Comparison of ENCODE assay signal across 19 mouse cellular contexts in the genomic region with DNA sequence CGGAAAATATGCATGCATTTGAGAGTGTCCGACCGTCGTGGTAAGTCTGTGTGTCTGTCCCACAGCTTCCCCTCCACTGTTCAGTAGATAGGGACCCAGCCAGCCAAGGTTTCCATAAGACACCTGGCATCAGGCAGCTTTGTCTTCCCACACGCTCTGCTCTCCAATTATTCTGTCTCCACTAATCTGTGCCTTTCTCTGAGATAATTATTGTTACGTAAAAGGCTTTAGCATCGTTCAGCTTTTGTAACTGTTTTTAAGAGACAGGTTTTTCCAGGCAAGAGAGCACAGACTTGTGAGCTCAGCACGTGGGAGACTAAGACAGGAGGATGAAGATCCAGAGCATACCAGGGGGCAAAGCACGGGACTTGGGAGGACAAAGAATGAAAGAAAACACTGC. TPM values are rescaled to one million over a fixed set of nuclear protein-coding genes. Genes with fewer than 3 reads are reported as not detected.
"Had no signal": no experiment of that assay in that cellular context is flagged by ENCODE, and none has a peak within 500 bp of the region (broad histone marks: within the 10 kb centered on the region; RNA-seq: fewer than 3 reads in every experiment).

No protein-coding gene starts in this region.

- H3K9ac ChIP-seq: limb, embryonic 12.5 days; liver, embryonic 13.5 days; liver, postnatal 0 days; lung, embryonic 15.5 days; midbrain, embryonic 12.5 days; neural tube, embryonic 13.5 days had no signal

- H3K27ac ChIP-seq: left cerebral cortex, adult 2 months; limb, embryonic 12.5 days; liver, embryonic 13.5 days; lung, embryonic 15.5 days; macrophage; midbrain, embryonic 12.5 days; neural tube, embryonic 13.5 days had no signal

- H3K9me3 ChIP-seq: liver, embryonic 13.5 days; lung, embryonic 15.5 days; midbrain, embryonic 12.5 days; neural tube, embryonic 13.5 days had no signal

- H3K4me3 ChIP-seq: left cerebral cortex, adult 2 months; limb, embryonic 12.5 days; liver, embryonic 13.5 days; lung, embryonic 15.5 days; megakaryocyte, embryonic 14.5 days; midbrain, embryonic 12.5 days; neural tube, embryonic 13.5 days had no signal

- H3K4me2 ChIP-seq: limb, embryonic 12.5 days; liver, embryonic 13.5 days; lung, embryonic 15.5 days; midbrain, embryonic 12.5 days; neural tube, embryonic 13.5 days had no signal

- H3K36me3 ChIP-seq: limb, embryonic 12.5 days; liver, embryonic 13.5 days; lung, embryonic 15.5 days; midbrain, embryonic 12.5 days; neural tube, embryonic 13.5 days had no signal

- DNase-seq: kidney, adult 9 months; kidney, postnatal 10 days; kidney, postnatal 4 days; liver; liver, embryonic 13.5 days; liver, postnatal 0 days; lung, postnatal 14 days; right cerebral cortex, postnatal 14 days; thymus, postnatal 36 days had no signal

- ATAC-seq: liver, postnatal 0 days; midbrain, embryonic 16.5 days had no signal

RNA-seq across cellular contexts. Expression of gene Gm5678, which starts 51.3 kb away (rescaled TPM):
- polyA plus RNA-seq: limb, embryonic 12.5 days; liver, embryonic 13.5 days; liver, postnatal 0 days; lung, embryonic 15.5 days; macrophage; midbrain, embryonic 12.5 days; midbrain, embryonic 16.5 days; neural tube, embryonic 13.5 days; spleen, adult 2 months; testis, adult 2 months had no signal
